Mouse (Mus musculus) neural tube, embryonic 10.5 days (tissue): ENCODE measurements around the gene Grhl1.

Source experiments
- DNase-seq: peaks from one replicate; pipeline ENCODE4 v3.0.0-alpha.2; 2017; ENCODE audit warnings: low spot score; ENCODE audit errors: extremely low spot score

The Grhl1 gene

GRCm38 (mm10) chr12:24642370-24642802 lies 70.3 kb downstream of the Grhl1 start:
- no peak for DNase-seq

- DNase-seq = no peak
These were observed 72.1 kb downstream of the Grhl1 start for GRCm38 (mm10) chr12:24644125-24644571.

DNA sequence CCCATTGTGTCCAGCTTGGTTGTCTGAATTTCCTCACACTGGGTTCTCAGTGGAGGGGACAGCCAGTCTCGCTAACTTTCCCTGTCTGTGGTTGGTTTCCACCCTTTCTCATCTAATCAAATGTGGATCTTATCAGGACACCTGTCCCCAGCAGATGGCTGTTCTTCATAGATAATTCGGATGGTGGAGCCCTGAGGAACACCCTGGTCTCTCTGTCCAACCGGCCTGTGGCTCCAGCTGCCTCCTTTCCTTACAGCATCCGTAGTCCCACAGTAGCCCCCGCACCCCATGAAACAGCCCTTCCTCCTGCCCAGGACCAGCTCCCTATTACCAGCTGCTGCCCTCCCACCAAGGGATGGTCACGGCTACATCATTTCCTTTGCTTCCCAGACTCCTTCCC lies 73.8 kb downstream of the Grhl1 start:
- no peak for DNase-seq

GRCm38 (mm10) chr12:24648094-24648493 lies 76.0 kb downstream of the Grhl1 start:
- no peak for DNase-seq

GRCm38 (mm10) chr12:24650415-24651062 lies 78.5 kb downstream of the Grhl1 start:
- no peak for DNase-seq

DNA sequence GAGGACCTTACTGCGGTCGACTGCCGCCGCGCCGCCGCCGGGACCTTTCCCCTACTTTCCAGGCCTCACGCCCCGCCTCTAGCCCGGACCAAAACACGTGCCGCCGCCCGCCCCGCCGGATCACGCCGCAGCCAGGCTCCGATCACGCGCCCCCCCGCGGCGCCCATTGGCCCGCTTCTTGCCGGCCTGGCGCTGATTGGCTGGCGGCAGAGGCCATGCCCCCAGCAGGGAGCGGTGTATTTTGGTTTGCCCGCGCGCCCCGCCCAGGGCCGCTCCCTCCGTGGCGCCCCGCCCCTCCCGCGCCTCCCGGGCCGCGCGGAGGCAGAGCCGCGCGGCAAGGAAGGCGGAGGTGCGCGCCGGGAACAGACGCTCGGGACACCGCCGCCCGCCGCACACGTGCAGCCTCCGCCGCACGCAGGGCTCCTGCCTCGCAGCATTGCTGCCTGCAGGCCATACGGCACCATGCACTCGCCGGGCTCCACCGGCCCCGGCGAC lies 79.0 kb downstream of the Grhl1 start, which contains the start of gene Klf11:
Gene Klf11 (plus strand): TSS at position 212 of the 495 bp plus-strand sequence.
- peak; percentile 99 for DNase-seq

- peak; percentile 97 for DNase-seq
These were observed 79.7 kb downstream of the Grhl1 start for GRCm38 (mm10) chr12:24651642-24652342.

DNA sequence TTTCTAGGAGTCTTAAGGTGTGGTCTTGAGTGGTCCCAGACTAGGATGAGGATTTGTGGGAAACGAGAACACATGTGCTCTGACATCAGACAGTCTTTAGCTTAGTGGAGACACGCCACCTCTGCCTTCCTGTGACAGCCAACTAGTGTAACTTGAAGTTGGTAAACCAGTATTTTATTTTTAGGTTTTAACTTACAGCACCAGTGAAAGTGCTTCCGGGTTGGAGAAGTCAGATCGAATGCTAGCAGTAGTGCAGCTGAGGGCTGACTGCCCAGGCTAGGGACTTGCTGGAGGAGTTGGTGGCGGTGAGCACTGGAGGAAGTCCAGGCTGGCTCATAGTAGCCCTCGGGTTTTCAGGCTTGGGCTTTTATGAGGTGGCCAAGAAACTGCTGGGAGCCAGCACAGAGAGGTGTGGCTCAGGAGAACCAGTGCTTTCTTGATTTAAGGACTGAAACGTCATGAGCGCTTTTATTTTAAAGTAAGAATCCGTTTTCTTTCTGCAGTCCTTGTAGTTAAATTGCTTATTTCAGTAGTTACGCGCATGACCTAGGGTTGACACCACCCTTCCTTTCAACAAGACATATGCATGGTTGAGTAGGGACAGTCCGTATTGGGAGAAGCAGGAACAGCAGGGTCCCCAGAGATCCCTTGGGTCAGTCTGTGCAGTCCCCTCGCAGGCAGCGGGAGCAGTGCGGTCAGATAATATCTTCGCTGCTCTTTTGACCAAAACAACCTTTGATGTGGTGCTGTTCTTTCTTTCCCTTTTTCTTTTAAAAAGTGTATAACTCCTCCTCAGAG lies 82.2 kb downstream of the Grhl1 start:
- DNase-seq = no peak

DNA sequence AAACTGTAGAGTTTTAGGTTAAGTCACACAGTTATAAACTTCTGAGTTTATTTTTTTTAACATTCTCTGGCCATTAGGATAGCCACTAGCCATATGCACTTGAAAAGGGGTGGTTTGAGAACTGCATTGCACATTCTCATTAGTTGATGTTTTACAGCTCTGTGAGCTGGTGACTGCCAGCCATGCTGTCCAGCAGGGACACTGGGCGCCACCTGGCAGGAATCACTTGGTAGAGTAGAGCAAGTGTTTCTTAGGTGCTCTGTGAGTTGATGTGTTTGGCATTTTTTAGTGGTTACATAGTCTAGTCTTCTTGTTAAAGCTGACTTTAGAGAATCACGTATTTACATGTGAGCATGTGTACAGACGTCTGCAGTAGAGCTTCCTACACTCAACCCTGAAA lies 84.4 kb downstream of the Grhl1 start:
- no peak for DNase-seq

DNA sequence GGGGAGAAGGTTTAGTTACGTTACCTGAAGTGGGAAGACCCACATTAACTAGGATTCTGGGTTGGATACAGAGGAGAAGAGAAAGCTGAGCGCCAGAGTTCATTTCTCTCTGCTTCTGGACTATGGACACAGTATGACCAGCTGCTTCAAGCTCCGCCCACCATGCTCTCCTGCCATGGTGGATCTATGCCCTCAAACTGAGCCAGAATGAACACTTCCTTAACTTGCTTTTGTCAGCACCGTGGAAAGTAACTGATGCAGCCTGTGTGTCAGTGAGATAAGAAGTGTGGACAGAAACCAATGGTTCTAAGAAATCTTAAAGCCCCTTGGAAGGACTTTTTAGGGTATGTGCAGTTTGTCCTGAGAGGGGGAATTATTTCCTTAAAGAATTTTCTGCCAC lies 86.9 kb downstream of the Grhl1 start:
- no peak for DNase-seq

DNA sequence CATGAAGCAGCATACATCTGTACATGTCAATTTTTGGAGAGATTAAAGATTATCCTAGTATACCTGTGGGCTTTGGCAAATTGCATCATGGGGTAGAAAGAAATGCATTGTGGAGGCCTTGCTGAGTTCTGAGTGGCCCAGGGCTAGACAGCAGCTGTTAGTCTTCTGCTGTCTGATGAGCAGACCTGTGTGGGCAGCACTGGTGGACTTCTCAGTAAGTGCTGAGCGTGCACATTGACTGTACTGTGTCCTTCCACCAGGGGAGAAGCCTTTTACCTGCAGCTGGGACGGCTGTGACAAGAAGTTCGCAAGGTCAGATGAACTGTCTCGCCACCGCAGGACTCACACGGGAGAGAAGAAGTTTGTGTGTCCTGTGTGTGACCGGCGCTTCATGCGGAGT lies 87.8 kb downstream of the Grhl1 start:
- no peak for DNase-seq

DNA sequence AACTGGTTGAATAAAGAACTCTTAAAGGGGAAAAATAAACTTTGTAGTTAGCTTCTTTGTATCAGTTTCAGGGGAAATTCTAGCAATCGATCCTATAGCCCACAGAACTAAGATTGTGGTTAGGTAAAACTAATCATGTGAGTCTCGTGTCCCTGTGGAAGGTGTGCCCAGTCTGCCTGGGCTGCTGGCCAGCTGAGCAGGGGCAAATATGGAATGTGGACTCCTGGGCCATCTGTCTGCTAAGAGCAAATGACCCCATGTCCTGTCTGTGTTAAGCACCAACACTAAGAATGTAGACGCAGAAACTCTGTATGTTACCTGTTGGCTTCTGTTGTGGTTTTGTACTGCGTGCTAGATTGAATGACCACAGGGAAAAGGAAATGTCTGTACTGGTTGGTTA lies 89.0 kb downstream of the Grhl1 start:
- no peak for DNase-seq

DNA sequence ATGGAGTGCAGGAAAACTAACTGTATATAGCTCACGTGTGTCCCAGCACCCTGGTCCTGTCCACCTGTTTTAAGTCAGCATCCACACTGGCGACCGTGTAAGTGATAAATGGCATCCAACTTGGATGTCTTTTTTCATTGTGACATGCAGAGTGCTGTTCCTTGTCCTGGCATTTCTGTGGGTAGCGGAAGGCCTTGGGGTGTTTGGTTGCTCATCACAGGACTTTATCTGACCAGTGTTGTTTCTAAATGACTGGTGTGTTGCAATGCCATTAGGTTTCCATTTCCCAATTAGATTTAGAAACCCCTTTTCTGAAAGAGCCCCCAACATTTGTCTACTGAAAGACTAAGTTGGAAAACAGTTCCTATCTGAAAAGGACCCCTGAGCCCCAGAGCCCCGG lies 90.0 kb downstream of the Grhl1 start:
- DNase-seq = no peak
